Mouse (Mus musculus): ENCODE results near the gene Rasa4. TPM values are rescaled to one million over a fixed set of nuclear protein-coding genes. Genes with fewer than 3 reads are reported as not detected.
"Not testable (repeated sequence)": the region's sequence is repeated elsewhere in the genome, so short reads cannot be mapped to it uniquely, and the experiment has no call there.

Rasa4 gene
- polyA plus RNA-seq, 1 experiment from 2014 or later = 10.4 TPM

DNA sequence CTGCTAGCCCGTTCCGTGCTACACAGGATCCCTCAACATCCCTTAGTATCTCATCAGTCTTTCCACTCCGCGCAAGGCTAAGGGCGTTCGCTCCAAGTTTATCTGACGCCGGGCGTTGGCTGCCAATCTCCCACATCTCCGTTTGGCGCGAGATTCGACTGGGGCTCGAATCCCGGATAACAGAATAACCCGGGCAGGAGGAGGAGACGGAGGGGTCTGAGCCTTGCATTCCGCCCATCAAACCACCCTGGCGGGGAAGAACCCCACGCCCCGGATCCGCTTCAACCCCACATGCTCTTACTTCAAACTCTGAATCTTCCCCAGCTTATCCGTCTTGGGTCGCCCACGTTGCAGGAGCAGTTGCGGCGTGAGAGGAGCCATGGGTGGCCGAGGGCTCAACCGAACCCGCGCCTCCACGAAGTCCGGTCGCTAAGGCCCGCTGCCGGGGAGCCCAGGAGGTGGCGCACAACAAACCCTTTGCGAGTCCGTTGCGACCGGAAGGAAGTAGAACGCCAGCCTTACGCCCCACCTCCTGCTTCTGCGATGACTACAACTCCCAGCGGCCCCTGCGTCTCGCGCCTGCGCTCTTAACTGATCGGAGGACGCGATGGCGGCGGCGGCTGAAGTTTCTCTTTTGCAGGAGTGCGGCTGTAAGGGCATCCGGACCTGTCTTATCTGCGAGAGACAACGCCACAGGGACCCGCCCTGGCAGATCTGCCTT, 52.0 kb downstream of the Rasa4 start, which contains the start of the genes Lrwd1 and Alkbh4:
Gene Lrwd1, minus strand, starts transcription at position 504 of the 721 bp plus-strand sequence.
Gene Alkbh4, plus strand, starts transcription at position 576 of the 721 bp plus-strand sequence.
- Histone ChIP-seq H3K9me3 (no peaks in the 10 kb centered on the region), H3K36me3 (peaks cover 28% of the 10 kb centered on the region), H3K27me3 (replicated peaks) (no peaks in the 10 kb centered on the region), H3K27ac (peak within 1 kb of the TSS; percentile 61), H3K4me1 (peaks cover 13% of the 10 kb centered on the region; the same call in 1 of the 2 replicates), H3K4me2 (peak within 1 kb of the TSS; percentile 69), H3K9ac (peak within 1 kb of the TSS; percentile 80), H3K4me3 (replicated peaks) (peak within 1 kb of the TSS; percentile 80)
- peak; percentile 95 for ATAC-seq (ENCODE audit: insufficient read depth, low FRiP score, low read depth)
- under 1% methylated on average over 60 of the region's 60 CpGs for WGBS

DNA sequence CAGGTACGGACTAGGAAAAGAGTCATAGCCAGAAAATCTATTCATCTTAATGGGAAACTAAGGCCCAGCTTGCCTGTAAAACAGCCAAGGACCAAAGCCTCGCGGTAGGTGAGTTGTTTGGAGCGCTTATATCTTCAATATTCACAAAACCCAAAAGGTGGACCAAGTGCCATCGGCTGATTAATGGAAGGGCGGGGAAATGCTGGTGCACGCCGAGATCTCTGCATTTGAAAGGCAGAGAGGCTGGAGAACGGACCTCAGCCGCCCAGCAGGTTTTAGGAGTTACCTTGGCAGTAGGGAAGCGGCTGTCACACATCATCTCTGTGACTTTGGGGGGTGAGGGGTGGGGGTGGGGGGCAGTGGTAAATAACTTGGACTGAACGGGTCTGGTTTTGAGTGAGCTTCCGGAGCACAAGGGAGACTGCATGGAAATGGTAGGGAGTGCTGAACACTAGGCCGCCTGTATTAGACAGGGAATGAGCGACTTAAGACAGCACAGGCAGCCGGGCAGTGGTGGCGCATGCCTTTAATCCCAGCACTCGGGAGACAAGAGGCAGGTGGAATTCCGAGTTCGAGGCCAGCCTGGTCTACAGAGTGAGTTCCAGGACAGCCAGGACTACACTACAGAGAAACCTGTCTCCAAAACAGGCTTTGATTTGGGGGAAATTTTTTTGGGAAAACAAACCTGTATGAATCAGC, 52.7 kb downstream of the Rasa4 start:
- 7% methylated on average over 20 of the region's 20 CpGs for WGBS
- Histone ChIP-seq H3K4me2 (peak overlapping the region; percentile 69), H3K36me3 (peaks cover 32% of the 10 kb centered on the region), H3K9me3 (no peaks in the 10 kb centered on the region), H3K9ac (peak overlapping the region; percentile 80), H3K27ac (peak overlapping the region; percentile 61; the same call in 1 of the 2 replicates), H3K27me3 (replicated peaks) (no peaks in the 10 kb centered on the region), H3K4me1 (peaks cover 13% of the 10 kb centered on the region; the same call in 1 of the 2 replicates), H3K4me3 (replicated peaks) (peak overlapping the region; percentile 80)
- ATAC-seq (ENCODE audit: insufficient read depth, low FRiP score, low read depth) = no peak

DNA sequence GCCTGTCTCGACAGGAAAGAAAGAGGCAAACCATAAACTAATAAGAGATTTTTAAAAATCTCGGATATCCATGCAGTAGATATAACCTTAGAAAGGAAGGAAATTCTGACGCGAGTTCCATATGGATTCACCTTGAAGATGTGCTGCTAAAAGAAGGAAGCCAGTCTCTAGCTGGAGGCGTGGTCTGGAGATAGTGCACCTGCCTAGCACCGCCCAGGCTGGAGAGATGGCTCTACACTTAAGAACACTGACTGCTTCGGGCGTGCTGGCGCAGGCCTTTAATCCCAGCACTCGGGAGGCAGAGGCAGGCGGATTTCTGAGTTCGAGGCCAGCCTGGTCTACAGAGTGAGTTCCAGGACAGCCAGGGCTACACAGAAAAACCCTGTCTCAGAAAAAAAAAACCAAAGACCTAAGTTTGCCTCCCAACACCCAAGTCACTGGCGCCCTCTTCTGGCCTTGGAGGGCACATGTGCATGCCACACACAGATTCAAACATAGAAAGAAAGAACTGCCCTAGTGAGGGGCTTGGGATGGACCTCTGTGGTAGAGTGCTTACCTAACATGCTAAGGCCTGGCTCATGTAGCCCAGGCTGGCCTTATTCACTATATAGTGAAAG, 54.0 kb downstream of the Rasa4 start:
- H3K4me3 ChIP-seq (replicated peaks) = no peak overlapping the region; the same call in 1 of the 2 replicates
- H3K27ac ChIP-seq = no peak overlapping the region
- H3K4me1 ChIP-seq = peaks cover 13% of the 10 kb centered on the region; the same call in 1 of the 2 replicates
- H3K4me2 ChIP-seq = no peak overlapping the region; the same call in 1 of the 2 replicates
- H3K9me3 ChIP-seq = no peaks in the 10 kb centered on the region
- no peaks in the 10 kb centered on the region for H3K27me3 ChIP-seq (replicated peaks)
- no peak for ATAC-seq (ENCODE audit: insufficient read depth, low FRiP score, low read depth)
- H3K9ac ChIP-seq = no peak overlapping the region
- H3K36me3 ChIP-seq = peaks cover 26% of the 10 kb centered on the region
- WGBS = 73% methylated on average over 13 of the region's 13 CpGs

DNA sequence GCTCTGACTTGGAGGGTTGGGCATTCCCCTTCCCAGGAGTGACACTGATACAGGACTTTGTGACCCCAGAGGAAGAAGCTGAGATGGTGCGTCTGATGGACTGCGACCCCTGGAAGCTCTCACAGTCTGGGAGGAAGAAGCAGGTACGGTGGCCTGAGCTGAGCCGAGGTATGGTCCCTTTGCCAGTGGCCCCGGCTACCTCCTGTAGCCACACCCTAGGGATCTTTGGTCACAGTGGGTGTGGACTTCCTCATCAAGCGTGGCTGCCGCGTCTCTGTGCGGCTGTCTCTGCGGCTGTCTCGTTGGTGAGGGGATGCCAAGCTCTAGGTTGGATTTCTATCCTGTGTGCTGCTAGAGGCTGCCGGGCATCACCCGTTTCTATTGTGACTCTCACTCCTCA, 55.7 kb downstream of the Rasa4 start:
- Histone ChIP-seq H3K4me3 (replicated peaks) (no peak overlapping the region), H3K9me3 (no peaks in the 10 kb centered on the region), H3K27me3 (replicated peaks) (no peaks in the 10 kb centered on the region), H3K9ac (no peak overlapping the region), H3K36me3 (peaks cover 26% of the 10 kb centered on the region), H3K4me2 (no peak overlapping the region), H3K4me1 (peaks cover 13% of the 10 kb centered on the region; the same call in 1 of the 2 replicates), H3K27ac (no peak overlapping the region)
- 87% methylated on average over 13 of the region's 13 CpGs for WGBS
- ATAC-seq (ENCODE audit: insufficient read depth, low FRiP score, low read depth) = no peak

- Histone ChIP-seq H3K27ac (no peak overlapping the region), H3K4me1 (peaks cover 12% of the 10 kb centered on the region; the same call in 1 of the 2 replicates), H3K4me3 (replicated peaks) (no peak overlapping the region), H3K36me3 (peaks cover 26% of the 10 kb centered on the region), H3K27me3 (replicated peaks) (no peaks in the 10 kb centered on the region), H3K4me2 (no peak overlapping the region), H3K9me3 (no peaks in the 10 kb centered on the region), H3K9ac (no peak overlapping the region)
- ATAC-seq (ENCODE audit: insufficient read depth, low FRiP score, low read depth) = no peak
- WGBS = 90% methylated on average over 10 of the region's 10 CpGs
Measured at GRCm38 (mm10) chr5:136140057-136140482, 56.4 kb downstream of the Rasa4 start.

GRCm38 (mm10) chr5:136142746-136143145, 59.0 kb downstream of the Rasa4 start:
- WGBS = 82% methylated on average over 5 of the region's 5 CpGs

DNA sequence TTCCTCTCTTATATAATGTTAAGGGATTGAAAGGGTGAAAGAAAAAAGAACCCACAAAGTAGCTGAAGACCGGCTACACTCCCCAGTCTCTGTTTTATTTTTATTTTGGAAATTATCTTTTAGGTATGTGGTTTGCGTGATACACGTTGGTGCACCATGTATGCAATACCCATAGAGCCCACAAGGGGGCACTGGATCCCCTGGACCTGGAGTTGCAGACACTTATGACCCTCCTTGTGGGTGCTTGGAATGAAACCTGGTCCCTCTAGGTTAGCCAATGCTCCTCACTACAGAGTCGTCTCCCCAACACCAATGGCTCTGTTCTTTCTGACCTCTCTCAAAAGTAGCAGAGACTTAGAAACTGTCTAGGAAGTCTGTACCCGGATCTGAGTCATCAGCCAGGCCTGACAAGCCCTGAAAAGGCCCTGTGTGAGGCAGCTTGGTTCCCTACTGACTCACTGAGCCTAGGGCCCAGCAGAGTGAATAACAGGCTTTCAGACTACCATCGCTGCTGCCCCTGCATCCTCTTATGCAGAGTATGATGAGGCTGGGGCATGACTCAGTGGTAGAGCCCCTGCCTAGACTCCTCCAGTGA, 59.5 kb downstream of the Rasa4 start:
- Histone ChIP-seq H3K9me3 (no peaks in the 10 kb centered on the region), H3K4me1 (no peaks in the 10 kb centered on the region), H3K27me3 (replicated peaks) (no peaks in the 10 kb centered on the region), H3K36me3 (peaks cover 26% of the 10 kb centered on the region), H3K4me2 (no peak overlapping the region), H3K27ac (no peak overlapping the region), H3K9ac (no peak overlapping the region), H3K4me3 (replicated peaks) (no peak overlapping the region)
- WGBS = 87% methylated on average over 6 of the region's 6 CpGs
- no peak for ATAC-seq (ENCODE audit: insufficient read depth, low FRiP score, low read depth)

More at GRCm38 (mm10) chr5:136142746-136143145, 59.0 kb downstream of the Rasa4 start:
- Histone ChIP-seq H3K9ac (no peak overlapping the region), H3K4me1 (no peaks in the 10 kb centered on the region), H3K9me3 (no peaks in the 10 kb centered on the region), H3K27ac (no peak overlapping the region), H3K4me3 (replicated peaks) (no peak overlapping the region), H3K27me3 (replicated peaks) (no peaks in the 10 kb centered on the region), H3K4me2 (no peak overlapping the region), H3K36me3 (peaks cover 26% of the 10 kb centered on the region)
- ATAC-seq (ENCODE audit: insufficient read depth, low FRiP score, low read depth) = no peak

DNA sequence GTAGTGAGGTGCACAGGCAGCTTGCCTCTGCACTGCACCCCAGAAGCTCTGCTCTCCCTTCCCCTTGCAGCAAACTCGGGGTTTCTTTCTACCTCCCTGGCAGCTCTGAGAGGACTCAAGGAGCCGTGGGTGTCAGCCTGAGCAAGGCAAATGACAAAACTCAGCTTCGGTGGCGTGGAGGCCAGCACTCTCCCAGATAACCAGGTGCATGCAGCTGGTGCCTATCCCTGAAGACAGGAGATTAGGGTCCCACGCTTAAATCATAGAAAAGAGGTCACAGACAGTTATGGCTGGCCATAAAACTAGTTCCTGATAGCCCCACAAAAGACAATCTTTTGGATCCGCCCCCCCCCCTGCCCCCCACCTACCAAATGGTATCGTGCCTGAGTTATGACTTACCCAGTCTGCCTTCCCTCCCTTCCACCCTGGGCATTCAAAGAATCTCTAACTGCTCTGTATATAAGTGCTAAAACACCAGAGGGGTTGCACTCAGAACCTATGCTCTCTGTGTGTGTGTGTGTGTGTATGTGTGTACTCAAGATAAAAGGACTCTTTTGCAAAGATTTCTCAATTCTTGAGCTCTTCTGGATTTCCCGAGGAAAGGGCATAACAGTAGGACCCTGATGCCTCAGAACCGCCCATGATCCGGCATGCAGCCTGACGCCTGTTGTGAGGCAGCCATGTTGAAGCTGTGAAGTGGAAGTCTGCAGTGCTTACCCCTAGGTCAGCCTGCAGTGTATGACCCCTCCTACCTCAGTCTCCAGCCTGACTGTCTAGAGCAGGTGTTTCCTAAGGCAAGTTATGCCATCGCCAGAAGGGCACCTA, 61.1 kb downstream of the Rasa4 start:
- H3K4me2 ChIP-seq = no peak overlapping the region
- H3K9ac ChIP-seq = no peak overlapping the region
- 43% methylated on average over 12 of the region's 12 CpGs for WGBS

DNA sequence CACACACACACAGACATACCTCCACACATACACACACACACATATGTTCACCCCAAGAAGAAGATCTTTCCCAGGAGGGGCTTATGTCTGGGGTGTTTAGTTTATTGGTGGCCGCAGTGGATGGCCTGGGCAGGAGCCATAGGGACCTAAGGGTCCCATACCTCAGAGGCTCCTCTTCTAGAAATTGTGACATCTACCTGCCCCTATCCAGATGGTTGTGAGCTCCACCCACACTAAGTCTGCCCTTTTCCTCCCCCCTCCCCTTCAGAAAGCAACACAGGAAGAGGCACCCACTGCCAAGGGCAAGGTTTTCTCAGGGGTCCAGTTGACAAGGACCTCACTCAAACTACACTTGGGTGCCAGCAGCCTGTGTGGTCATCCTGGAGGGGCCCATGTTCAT, 63.2 kb downstream of the Rasa4 start:
- no peak overlapping the region for H3K9ac ChIP-seq
- no peaks in the 10 kb centered on the region for H3K9me3 ChIP-seq
- H3K27me3 ChIP-seq (replicated peaks) = no peaks in the 10 kb centered on the region
- no peak overlapping the region for H3K4me2 ChIP-seq
- no peak overlapping the region for H3K27ac ChIP-seq
- 89% methylated on average over 1 of the region's 1 CpGs for WGBS
- no peak overlapping the region for H3K4me3 ChIP-seq (replicated peaks)
- H3K36me3 ChIP-seq = no peaks in the 10 kb centered on the region; the same call in 1 of the 2 replicates
- no peak for ATAC-seq (ENCODE audit: insufficient read depth, low FRiP score, low read depth)
- H3K4me1 ChIP-seq = no peaks in the 10 kb centered on the region

More for the DNA sequence above, 61.1 kb downstream of the Rasa4 start:
- ATAC-seq (ENCODE audit: insufficient read depth, low FRiP score, low read depth) = no peak
- Histone ChIP-seq H3K27ac (no peak overlapping the region), H3K27me3 (replicated peaks) (no peaks in the 10 kb centered on the region), H3K9me3 (no peaks in the 10 kb centered on the region), H3K36me3 (peaks cover 15% of the 10 kb centered on the region), H3K4me3 (replicated peaks) (no peak overlapping the region), H3K4me1 (no peaks in the 10 kb centered on the region)

GRCm38 (mm10) chr5:136147704-136148103, 64.0 kb downstream of the Rasa4 start:
- Histone ChIP-seq H3K9me3 (no peaks in the 10 kb centered on the region), H3K4me3 (replicated peaks) (no peak overlapping the region), H3K36me3 (no peaks in the 10 kb centered on the region), H3K27ac (no peak overlapping the region), H3K4me2 (no peak overlapping the region), H3K27me3 (replicated peaks) (no peaks in the 10 kb centered on the region), H3K4me1 (no peaks in the 10 kb centered on the region), H3K9ac (no peak overlapping the region)
- no peak for ATAC-seq (ENCODE audit: insufficient read depth, low FRiP score, low read depth)
- WGBS = 69% methylated on average over 8 of the region's 8 CpGs

- H3K36me3 ChIP-seq; H3K4me3 ChIP-seq (replicated peaks); H3K4me2 ChIP-seq; H3K9me3 ChIP-seq; ATAC-seq (ENCODE audit: insufficient read depth, low FRiP score, low read depth); H3K4me1 ChIP-seq; H3K27ac ChIP-seq; H3K9ac ChIP-seq; H3K27me3 ChIP-seq (replicated peaks): not testable (repeated sequence)
- WGBS = 55% methylated on average over 5 of the region's 5 CpGs
Measured at GRCm38 (mm10) chr5:136149134-136149576, 65.4 kb downstream of the Rasa4 start.
